Mouse (Mus musculus): ENCODE results near the gene Ubac1. TPM values are rescaled to one million over a fixed set of nuclear protein-coding genes. Genes with fewer than 3 reads are reported as not detected.
A peak's percentile ranks its signal among the peaks of the same experiment; 100 is the strongest.

The Ubac1 gene
- polyA plus RNA-seq (2014; fragmentation: Nextera tagmentation; extraction: Ambion mirVana), result 107 and 121 TPM in 2 replicates

DNA sequence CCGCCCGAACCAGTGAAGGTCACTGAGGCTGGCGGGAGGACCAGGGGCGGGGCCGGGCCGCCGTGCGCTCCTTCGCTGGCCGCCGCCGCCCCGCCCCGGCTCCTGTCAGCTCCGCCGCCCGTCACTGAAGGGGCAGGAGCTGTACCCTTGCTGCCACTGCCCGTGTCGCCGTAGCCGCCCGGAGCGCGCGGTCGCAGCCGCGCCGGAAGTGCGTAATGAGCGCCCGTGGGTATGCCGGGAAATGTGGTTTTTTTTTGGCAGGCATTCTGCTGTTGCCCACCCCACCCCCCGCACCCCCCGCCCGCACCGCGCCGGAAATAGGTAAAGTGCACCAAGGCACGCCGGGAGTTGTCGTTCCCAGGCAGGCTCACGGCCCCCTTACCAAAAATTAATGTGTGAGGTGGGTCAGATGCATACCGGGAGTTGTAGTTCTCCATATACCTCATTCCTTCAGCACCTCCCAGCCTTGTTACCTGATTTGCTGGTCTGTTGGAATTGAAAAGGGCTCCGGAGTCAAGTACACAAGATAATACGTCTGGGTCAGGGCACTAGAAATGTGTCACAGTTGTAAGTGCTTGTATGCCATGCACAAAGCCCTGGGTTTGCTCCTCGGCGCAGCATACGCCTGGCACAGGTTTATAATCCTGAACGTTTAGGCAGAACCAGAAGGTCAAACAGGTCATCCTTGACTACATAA is at the start of gene Ubac1:
Ubac1 (minus strand) TSS at position 187 of the 697 bp plus-strand sequence.
- Histone ChIP-seq H3K27me3 (replicated peaks; ENCODE audit: control insufficient read depth, insufficient read depth, low read length) (no peaks in the 10 kb centered on the region), H3K9ac (ENCODE audit: low read length) (peak within 1 kb of the TSS; percentile 75), H3K27ac (ENCODE audit: low read depth, low read length) (peak within 1 kb of the TSS; percentile 78; the same call in 1 of the 2 replicates), H3K9me3 (replicated peaks; ENCODE audit: control insufficient read depth, low read length) (no peaks in the 10 kb centered on the region), H3K36me3 (ENCODE audit: control insufficient read depth, insufficient read depth, low read length) (no peaks in the 10 kb centered on the region), H3K4me2 (ENCODE audit: low read length) (peak within 1 kb of the TSS; percentile 97), H3K4me1 (ENCODE audit: control insufficient read depth, insufficient read depth, low read length) (0 out of 2 replicates have a peak, but pooled peaks cover 8% of the 10 kb centered on the region), H3K4me3 (ENCODE audit: low read depth, low read length) (peak within 1 kb of the TSS; percentile 86)
- DNase-seq (ENCODE audit: low spot score) (peak; percentile 97), ATAC-seq (peak; percentile 95)
- 5% methylated on average over 50 of the region's 50 CpGs for WGBS

- ATAC-seq, result no peak
- H3K9me3 ChIP-seq (replicated peaks; ENCODE audit: control insufficient read depth, low read length), result no peaks in the 10 kb centered on the region
- no peaks in the 10 kb centered on the region for H3K27me3 ChIP-seq (replicated peaks; ENCODE audit: control insufficient read depth, insufficient read depth, low read length)
- H3K4me3 ChIP-seq (ENCODE audit: low read depth, low read length), result no peak overlapping the region
- H3K9ac ChIP-seq (ENCODE audit: low read length), result no peak overlapping the region
- peaks cover 12% of the 10 kb centered on the region for H3K4me1 ChIP-seq (ENCODE audit: control insufficient read depth, insufficient read depth, low read length)
- no peaks in the 10 kb centered on the region for H3K36me3 ChIP-seq (ENCODE audit: control insufficient read depth, insufficient read depth, low read length)
- no peak overlapping the region for H3K4me2 ChIP-seq (ENCODE audit: low read length)
- 90% methylated on average over 1 of the region's 1 CpGs for WGBS
- H3K27ac ChIP-seq (ENCODE audit: low read depth, low read length), result no peak overlapping the region
- no peak for DNase-seq (ENCODE audit: low spot score)
Measured at GRCm38 (mm10) chr2:26068592-26068991, 47.0 kb upstream of the Ubac1 start.

DNA sequence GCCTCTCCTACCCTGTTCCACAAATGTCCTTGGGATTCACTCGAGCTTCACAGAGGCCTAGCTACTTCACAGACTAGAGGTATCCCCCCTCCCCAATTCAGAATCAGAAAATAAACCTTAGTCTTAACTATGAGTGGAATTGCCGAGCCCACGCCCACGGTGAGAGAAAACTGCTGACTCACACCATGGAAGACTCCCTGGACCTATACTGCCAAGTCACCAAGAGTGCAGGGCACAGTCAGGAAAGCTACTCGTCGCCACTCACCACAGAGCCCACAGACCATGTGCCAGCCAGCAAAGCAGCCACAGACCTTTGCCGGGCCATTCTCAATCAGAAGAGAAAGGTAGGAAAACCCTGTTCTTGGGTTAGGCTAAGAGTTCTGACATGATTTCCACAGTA is 46.6 kb upstream of the Ubac1 start:
- H3K4me3 ChIP-seq (ENCODE audit: low read depth, low read length), result no peak overlapping the region
- WGBS, result 81% methylated on average over 7 of the region's 7 CpGs
- no peak for ATAC-seq

DNA sequence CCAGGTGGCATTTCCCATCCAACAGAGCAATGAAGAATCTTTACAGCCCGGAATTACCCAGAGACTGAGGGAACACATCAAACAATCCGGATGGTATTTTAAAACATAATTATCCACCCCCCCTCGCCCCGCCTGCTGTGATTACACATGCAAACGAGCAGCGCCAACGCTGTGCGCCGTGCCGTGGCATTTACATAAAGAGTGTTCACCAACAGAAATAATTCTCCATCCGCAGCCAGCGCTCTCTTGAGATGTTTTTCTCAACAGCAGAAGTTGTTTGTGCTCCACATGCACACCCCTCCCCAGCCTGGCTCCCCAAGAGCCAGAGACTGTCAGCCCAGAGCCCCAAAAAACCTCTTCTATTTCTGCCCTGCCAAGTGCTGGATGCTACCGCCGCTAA is 45.0 kb upstream of the Ubac1 start:
- H3K4me1 ChIP-seq (ENCODE audit: control insufficient read depth, insufficient read depth, low read length), result peaks cover 12% of the 10 kb centered on the region
- no peak overlapping the region for H3K9ac ChIP-seq (ENCODE audit: low read length)
- H3K9me3 ChIP-seq (replicated peaks; ENCODE audit: control insufficient read depth, low read length), result no peaks in the 10 kb centered on the region
- WGBS, result 28% methylated on average over 14 of the region's 14 CpGs
- H3K27me3 ChIP-seq (replicated peaks; ENCODE audit: control insufficient read depth, insufficient read depth, low read length), result no peaks in the 10 kb centered on the region
- DNase-seq (ENCODE audit: low spot score), result peak; percentile 76
- no peaks in the 10 kb centered on the region for H3K36me3 ChIP-seq (ENCODE audit: control insufficient read depth, insufficient read depth, low read length)
- ATAC-seq, result peak; percentile 67; the same call in 1 of the 2 replicates
- H3K27ac ChIP-seq (ENCODE audit: low read depth, low read length), result peak overlapping the region; percentile 55
- no peak overlapping the region for H3K4me3 ChIP-seq (ENCODE audit: low read depth, low read length)
- peak overlapping the region; percentile 9; the same call in 1 of the 2 replicates for H3K4me2 ChIP-seq (ENCODE audit: low read length)

More for the DNA sequence above, 46.6 kb upstream of the Ubac1 start:
- Histone ChIP-seq H3K9me3 (replicated peaks; ENCODE audit: control insufficient read depth, low read length) (no peaks in the 10 kb centered on the region), H3K36me3 (ENCODE audit: control insufficient read depth, insufficient read depth, low read length) (no peaks in the 10 kb centered on the region), H3K9ac (ENCODE audit: low read length) (no peak overlapping the region), H3K27me3 (replicated peaks; ENCODE audit: control insufficient read depth, insufficient read depth, low read length) (no peaks in the 10 kb centered on the region), H3K4me1 (ENCODE audit: control insufficient read depth, insufficient read depth, low read length) (peaks cover 12% of the 10 kb centered on the region), H3K4me2 (ENCODE audit: low read length) (no peak overlapping the region), H3K27ac (ENCODE audit: low read depth, low read length) (no peak overlapping the region)
- DNase-seq (ENCODE audit: low spot score), result no peak

DNA sequence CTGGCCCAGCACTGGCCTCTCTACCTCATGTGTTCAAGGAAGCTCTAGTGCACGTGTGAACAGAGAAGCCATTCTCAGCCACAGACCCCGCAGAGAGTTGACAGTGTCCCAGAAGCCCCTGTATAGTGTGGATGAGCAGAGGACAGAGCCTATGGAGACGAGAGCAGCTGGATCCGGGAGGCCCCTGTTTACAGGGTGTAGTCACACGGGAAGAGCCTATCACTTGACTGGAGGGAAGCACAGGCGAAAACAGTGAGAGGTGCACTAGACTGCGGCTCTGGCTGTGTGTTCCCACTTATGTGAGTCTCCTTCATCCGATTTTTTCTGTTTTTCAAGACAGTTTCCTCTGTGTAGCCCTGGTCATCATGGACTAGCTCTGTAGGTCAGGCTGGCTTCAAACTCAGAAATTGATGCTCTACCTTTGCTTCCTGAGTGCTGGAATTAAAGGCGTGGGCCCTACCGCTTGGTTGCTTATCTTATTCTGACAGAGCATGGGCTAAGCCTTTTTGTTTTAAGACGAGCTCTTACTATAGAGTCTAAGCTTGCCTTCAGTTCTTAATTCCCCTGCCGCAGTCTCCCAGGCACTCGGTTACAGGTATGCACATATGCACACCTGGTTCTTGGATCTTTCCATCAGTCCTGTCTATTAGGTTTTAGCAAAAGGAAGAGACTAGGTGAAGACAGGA is 41.3 kb upstream of the Ubac1 start:
- no peak overlapping the region for H3K9ac ChIP-seq (ENCODE audit: low read length)
- 82% methylated on average over 13 of the region's 13 CpGs for WGBS
- 0 out of 2 replicates have a peak, but pooled peaks cover 4% of the 10 kb centered on the region for H3K36me3 ChIP-seq (ENCODE audit: control insufficient read depth, insufficient read depth, low read length)
- no peak overlapping the region for H3K27ac ChIP-seq (ENCODE audit: low read depth, low read length)
- peaks cover 12% of the 10 kb centered on the region for H3K4me1 ChIP-seq (ENCODE audit: control insufficient read depth, insufficient read depth, low read length)
- no peak overlapping the region for H3K4me3 ChIP-seq (ENCODE audit: low read depth, low read length)
- no peaks in the 10 kb centered on the region for H3K27me3 ChIP-seq (replicated peaks; ENCODE audit: control insufficient read depth, insufficient read depth, low read length)
- no peaks in the 10 kb centered on the region for H3K9me3 ChIP-seq (replicated peaks; ENCODE audit: control insufficient read depth, low read length)
- no peak for DNase-seq (ENCODE audit: low spot score)
- H3K4me2 ChIP-seq (ENCODE audit: low read length), result no peak overlapping the region
- ATAC-seq, result no peak

DNA sequence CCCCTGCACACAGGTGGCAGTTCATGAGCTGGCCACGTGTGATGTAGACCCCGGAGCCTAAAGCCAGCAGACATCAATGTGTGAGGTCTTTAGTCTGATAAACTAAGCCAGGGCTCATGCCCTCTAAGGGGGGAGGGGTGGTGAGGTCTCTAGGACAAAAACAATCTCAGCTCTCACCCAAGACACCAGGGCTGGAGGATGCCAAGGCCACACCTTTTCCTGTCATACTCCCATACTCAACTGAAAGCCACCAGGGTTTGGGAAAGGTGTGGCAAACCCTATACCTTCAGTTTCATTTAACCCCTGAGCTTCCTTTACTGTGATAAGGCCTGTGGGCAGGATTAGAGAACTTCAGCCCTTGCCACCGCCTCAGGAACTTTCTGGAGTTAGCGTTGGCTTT is 40.7 kb upstream of the Ubac1 start:
- peaks cover 11% of the 10 kb centered on the region for H3K4me1 ChIP-seq (ENCODE audit: control insufficient read depth, insufficient read depth, low read length)
- H3K9me3 ChIP-seq (replicated peaks; ENCODE audit: control insufficient read depth, low read length), result no peaks in the 10 kb centered on the region
- no peak overlapping the region for H3K4me3 ChIP-seq (ENCODE audit: low read depth, low read length)
- WGBS, result 77% methylated on average over 4 of the region's 4 CpGs
- DNase-seq (ENCODE audit: low spot score) (no peak), ATAC-seq (no peak)
- H3K36me3 ChIP-seq (ENCODE audit: control insufficient read depth, insufficient read depth, low read length), result 0 out of 2 replicates have a peak, but pooled peaks cover 4% of the 10 kb centered on the region
- H3K9ac ChIP-seq (ENCODE audit: low read length), result no peak overlapping the region
- no peak overlapping the region for H3K27ac ChIP-seq (ENCODE audit: low read depth, low read length)
- H3K4me2 ChIP-seq (ENCODE audit: low read length), result no peak overlapping the region
- no peaks in the 10 kb centered on the region for H3K27me3 ChIP-seq (replicated peaks; ENCODE audit: control insufficient read depth, insufficient read depth, low read length)

DNA sequence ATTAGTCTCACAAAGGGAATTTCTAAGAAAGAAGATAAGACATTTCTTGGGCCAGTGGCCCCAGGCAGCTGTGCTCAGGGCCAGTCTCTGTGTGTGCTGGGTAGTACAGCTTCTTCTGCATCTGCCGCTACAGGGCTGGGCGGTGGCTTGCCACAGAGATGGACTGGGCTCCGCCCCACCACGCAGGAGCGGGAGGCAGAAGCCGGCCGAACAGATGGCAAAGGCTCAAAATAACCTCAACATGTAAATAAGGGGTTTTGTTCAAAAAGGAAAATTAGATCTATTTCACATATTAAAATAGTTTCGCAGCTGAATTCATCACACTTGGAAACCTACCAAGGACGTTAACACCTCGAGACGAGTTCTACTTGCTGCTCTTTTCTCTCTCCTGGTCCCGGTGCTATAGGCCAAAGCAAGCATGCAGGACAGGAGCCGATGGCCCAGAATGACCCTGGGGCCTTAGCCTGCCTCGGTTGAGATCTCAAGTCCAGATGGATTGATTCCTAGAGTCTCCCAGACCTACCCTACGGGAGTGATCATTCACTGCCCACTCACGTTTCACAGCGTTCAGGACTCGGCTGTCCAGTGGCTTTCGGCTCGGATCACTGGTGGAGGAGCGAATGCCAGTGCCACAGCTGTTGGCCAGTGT is 39.6 kb upstream of the Ubac1 start:
- WGBS, result 71% methylated on average over 21 of the region's 21 CpGs
- ATAC-seq (no peak), DNase-seq (ENCODE audit: low spot score) (peak; percentile 30)
- Histone ChIP-seq H3K4me1 (ENCODE audit: control insufficient read depth, insufficient read depth, low read length) (peaks cover 2% of the 10 kb centered on the region), H3K9ac (ENCODE audit: low read length) (no peak overlapping the region), H3K27ac (ENCODE audit: low read depth, low read length) (no peak overlapping the region), H3K4me2 (ENCODE audit: low read length) (no peak overlapping the region), H3K9me3 (replicated peaks; ENCODE audit: control insufficient read depth, low read length) (no peaks in the 10 kb centered on the region), H3K27me3 (replicated peaks; ENCODE audit: control insufficient read depth, insufficient read depth, low read length) (no peaks in the 10 kb centered on the region), H3K4me3 (ENCODE audit: low read depth, low read length) (no peak overlapping the region), H3K36me3 (ENCODE audit: control insufficient read depth, insufficient read depth, low read length) (0 out of 2 replicates have a peak, but pooled peaks cover 4% of the 10 kb centered on the region)

DNA sequence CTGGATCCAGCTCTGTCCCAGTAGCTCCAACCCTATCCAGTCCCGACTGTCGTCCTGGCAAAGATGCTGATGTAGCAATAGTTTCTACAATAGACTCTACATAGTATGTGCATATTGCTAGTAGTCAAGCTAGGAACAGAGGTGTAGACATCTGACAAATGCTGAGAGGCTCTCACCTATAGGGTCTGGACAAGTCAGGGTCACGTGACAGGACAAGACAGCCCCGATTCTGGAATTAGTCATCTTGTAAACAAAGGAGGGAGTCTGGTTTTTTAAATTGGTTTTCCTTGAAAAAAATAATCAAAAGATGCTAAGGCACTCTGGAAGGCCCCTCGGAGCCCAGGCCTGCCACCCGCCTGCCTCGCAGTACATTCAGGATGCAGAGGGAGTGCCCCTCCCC is 35.5 kb upstream of the Ubac1 start:
- Histone ChIP-seq H3K27me3 (replicated peaks; ENCODE audit: control insufficient read depth, insufficient read depth, low read length) (no peaks in the 10 kb centered on the region), H3K4me3 (ENCODE audit: low read depth, low read length) (no peak overlapping the region), H3K9me3 (replicated peaks; ENCODE audit: control insufficient read depth, low read length) (no peaks in the 10 kb centered on the region), H3K36me3 (ENCODE audit: control insufficient read depth, insufficient read depth, low read length) (0 out of 2 replicates have a peak, but pooled peaks cover 4% of the 10 kb centered on the region), H3K27ac (ENCODE audit: low read depth, low read length) (no peak overlapping the region), H3K9ac (ENCODE audit: low read length) (no peak overlapping the region), H3K4me2 (ENCODE audit: low read length) (no peak overlapping the region), H3K4me1 (ENCODE audit: control insufficient read depth, insufficient read depth, low read length) (no peaks in the 10 kb centered on the region)
- no peak for ATAC-seq
- WGBS, result 82% methylated on average over 7 of the region's 7 CpGs
- no peak for DNase-seq (ENCODE audit: low spot score)

All from forebrain, embryonic 14.5 days (tissue).